Mouse (Mus musculus): Measurements from ENCODE around the gene Olfr1413.
A peak's percentile ranks its signal among the peaks of the same experiment; 100 is the strongest.

Olfr1413 gene

GRCm38 (mm10) chr1:92571022-92571421 lies at the start of gene Olfr1413:
Gene Olfr1413 (plus strand): TSS chr1:92571322.
- DNase-seq: no peak

- DNase-seq: peak; percentile 78
Observed at GRCm38 (mm10) chr1:92521376-92521775, 49.7 kb upstream of the Olfr1413 start.

GRCm38 (mm10) chr1:92523764-92524163 lies 47.4 kb upstream of the Olfr1413 start:
- DNase-seq: no peak

DNA sequence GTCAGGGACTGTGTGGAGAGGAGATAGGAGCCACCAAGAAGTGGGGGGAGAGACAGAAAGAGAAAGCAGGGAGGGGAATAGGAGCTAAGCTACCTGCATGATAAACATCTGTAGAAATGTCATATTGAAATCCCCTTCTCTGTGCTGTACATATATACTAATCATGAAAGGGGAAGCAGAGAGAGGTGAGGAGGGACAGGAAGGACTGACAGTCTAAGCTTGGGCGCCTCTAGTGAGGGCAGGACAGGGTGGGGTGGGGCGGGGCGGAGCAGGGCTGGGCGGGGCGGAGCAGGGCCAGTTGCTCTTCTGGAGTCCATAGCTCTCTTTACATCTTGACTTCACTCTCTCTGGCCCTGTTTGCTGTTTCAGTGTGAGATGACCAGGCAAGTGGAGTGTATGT lies 34.1 kb upstream of the Olfr1413 start:
- DNase-seq: no peak

- no peak for DNase-seq
Observed at GRCm38 (mm10) chr1:92539071-92539470, 32.1 kb upstream of the Olfr1413 start.

GRCm38 (mm10) chr1:92545929-92546328 lies 25.2 kb upstream of the Olfr1413 start:
- DNase-seq: no peak

- no peak for DNase-seq
Observed at GRCm38 (mm10) chr1:92585479-92585878, 14.4 kb downstream of the Olfr1413 start, which contains the start of gene Olfr1412. Gene Olfr1412 (plus strand): TSS chr1:92585779.

DNA sequence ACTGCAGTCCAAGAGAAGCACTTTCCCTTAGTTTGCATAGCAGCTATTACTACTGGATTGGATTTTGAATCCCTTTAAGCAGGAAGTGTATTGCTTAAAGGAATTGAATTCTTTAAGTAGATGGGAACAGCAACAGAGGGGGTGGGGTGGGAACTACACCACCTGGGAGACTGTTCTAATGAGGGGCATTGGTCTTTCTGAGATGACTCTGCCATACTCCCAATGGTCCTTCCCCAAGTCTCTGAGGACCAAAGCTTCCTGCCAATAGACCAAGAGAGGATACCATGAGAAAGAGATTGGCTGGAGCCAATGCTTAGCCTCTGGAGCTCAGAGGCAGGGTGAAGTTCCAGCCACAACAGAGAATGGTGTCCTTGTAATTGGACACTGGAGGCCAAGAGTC lies 23.0 kb downstream of the Olfr1413 start, which contains the start of gene Olfr1411:
Gene Olfr1411 (plus strand): TSS at position 301 of the 400 bp plus-strand sequence.
- DNase-seq: no peak

DNA sequence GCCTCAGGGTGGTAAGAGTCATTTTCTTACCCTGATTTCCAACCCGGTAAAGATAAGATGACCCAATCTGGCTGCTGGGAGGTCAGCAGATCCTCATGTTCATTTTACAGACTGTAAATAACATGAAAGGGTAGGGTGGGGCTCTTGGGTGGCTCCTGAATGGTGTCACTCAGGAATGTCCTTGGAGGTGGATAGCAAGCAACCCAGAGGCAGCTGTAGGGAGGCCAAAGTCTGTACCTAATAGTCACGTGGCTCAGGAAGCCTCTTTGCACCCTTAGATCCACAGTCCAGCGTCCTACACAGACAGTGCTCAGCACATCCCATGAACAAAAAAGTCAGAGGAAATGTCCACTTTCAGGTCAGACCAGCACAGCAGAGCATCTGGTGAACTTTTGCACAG lies 24.9 kb downstream of the Olfr1413 start:
- DNase-seq: no peak

- DNase-seq: no peak
Observed at GRCm38 (mm10) chr1:92605482-92605881, 34.4 kb downstream of the Olfr1413 start, which contains the start of gene Olfr1410. Gene Olfr1410 (plus strand): TSS chr1:92605782.

- no peak for DNase-seq
Observed at GRCm38 (mm10) chr1:92607711-92608110, 36.6 kb downstream of the Olfr1413 start.

- peak; percentile 62 for DNase-seq
Observed at GRCm38 (mm10) chr1:92611008-92611407, 39.9 kb downstream of the Olfr1413 start.

DNA sequence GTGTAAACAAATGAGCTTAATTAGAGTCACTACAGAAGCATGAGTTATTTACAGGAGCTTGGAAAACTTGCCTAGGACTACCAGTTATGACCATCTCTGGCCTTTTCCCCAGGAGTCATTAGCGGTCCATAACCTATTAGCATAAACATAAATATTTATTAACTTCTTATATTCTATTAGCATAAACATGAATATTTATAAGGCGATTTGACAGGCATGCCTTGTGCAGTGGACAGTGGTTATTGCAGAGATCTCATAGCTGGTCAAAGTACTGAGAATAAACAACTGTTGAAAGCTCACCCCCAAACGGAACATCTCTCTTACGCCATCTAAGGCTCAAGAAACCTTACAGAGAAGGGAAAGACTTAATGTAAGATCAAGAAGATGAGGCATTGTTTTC lies 42.1 kb downstream of the Olfr1413 start:
- no peak for DNase-seq

GRCm38 (mm10) chr1:92614516-92614915 lies 43.4 kb downstream of the Olfr1413 start:
- DNase-seq: no peak

GRCm38 (mm10) chr1:92616046-92616445 lies 44.9 kb downstream of the Olfr1413 start:
- no peak for DNase-seq

DNA sequence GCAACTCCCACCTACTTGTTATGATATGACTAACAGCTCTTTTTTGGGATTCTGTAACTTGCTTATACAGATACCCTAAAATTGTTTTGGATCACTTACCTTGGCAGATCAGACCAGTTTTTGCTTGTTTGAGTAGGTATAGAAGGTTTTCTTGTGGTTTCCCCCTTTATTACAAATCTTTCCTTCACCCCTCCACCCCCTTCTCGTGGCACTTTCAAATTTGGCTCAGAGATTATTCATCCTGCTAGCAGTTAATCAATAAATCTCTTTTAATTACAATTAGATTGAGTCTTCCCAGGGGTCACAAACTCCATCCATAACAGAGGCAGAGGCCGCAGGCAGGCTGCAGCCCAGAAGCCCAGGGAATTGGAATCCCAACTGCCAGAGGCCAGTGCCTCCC lies 46.4 kb downstream of the Olfr1413 start, which contains the start of gene Olfr12:
Gene Olfr12 (plus strand): TSS at position 301 of the 400 bp plus-strand sequence.
- DNase-seq: no peak

GRCm38 (mm10) chr1:92618360-92618759 lies 47.2 kb downstream of the Olfr1413 start:
- no peak for DNase-seq

All from right cerebral cortex, postnatal 4 days (tissue).